ENCODE assay signal across 8 mouse cellular contexts in genomic region chr1:134076789-134077188, GRCm38 (mm10). TPM values are rescaled to one million over a fixed set of nuclear protein-coding genes. Genes with fewer than 3 reads are reported as not detected.
DNase-seq lines count a peak whose midpoint lies in the region; ATAC-seq lines count a peak whose summit lies in the region.

No protein-coding gene starts in this region.

- H3K4me2 ChIP-seq in kidney, embryonic 15.5 days = peak overlapping the region; percentile 81
- H3K4me2 ChIP-seq in embryonic facial prominence, embryonic 11.5 days (ENCODE audit: low read depth, low read length) = peak overlapping the region; percentile 30
- peak overlapping the region; percentile 61 for H3K4me2 ChIP-seq in hindbrain, embryonic 11.5 days (replicated peaks; ENCODE audit: low read depth, low read length)
- H3K4me2 ChIP-seq in midbrain, embryonic 12.5 days (replicated peaks) = peak overlapping the region; percentile 71

- peaks cover 70% of the 10 kb centered on the region for H3K4me1 ChIP-seq in kidney, embryonic 15.5 days
- H3K4me1 ChIP-seq in embryonic facial prominence, embryonic 11.5 days (ENCODE audit: control insufficient read depth, insufficient read depth, low read length) = no peaks in the 10 kb centered on the region; the same call in 1 of the 2 replicates
- peaks cover 8% of the 10 kb centered on the region for H3K4me1 ChIP-seq in hindbrain, embryonic 11.5 days (replicated peaks; ENCODE audit: control insufficient read depth, insufficient read depth, low read length)
- H3K4me1 ChIP-seq in midbrain, embryonic 12.5 days = peaks cover 72% of the 10 kb centered on the region

- no peak for ATAC-seq in kidney, embryonic 15.5 days (replicated peaks; ENCODE audit: low FRiP score)
- no peak for ATAC-seq in embryonic facial prominence, embryonic 11.5 days (replicated peaks; ENCODE audit: insufficient number of reproducible peaks, low FRiP score, low TSS enrichment, low read depth)
- ATAC-seq in hindbrain, embryonic 11.5 days (ENCODE audit: low FRiP score) = no peak
- ATAC-seq in midbrain, embryonic 12.5 days (ENCODE audit: low FRiP score, low read depth) = no peak
- no peak for ATAC-seq in inflammation-experienced regulatory T-cells, adult 6 months

- WGBS in kidney, embryonic 15.5 days = 53% methylated on average over 2 of the region's 2 CpGs
- 53% methylated on average over 2 of the region's 2 CpGs for WGBS in embryonic facial prominence, embryonic 11.5 days
- WGBS in hindbrain, embryonic 11.5 days = 36% methylated on average over 2 of the region's 2 CpGs
- 20% methylated on average over 2 of the region's 2 CpGs for WGBS in midbrain, embryonic 12.5 days

- no peaks in the 10 kb centered on the region for H3K9me3 ChIP-seq in kidney, embryonic 15.5 days (replicated peaks)
- H3K9me3 ChIP-seq in embryonic facial prominence, embryonic 11.5 days (replicated peaks; ENCODE audit: control insufficient read depth, low read length) = no peaks in the 10 kb centered on the region
- no peaks in the 10 kb centered on the region for H3K9me3 ChIP-seq in hindbrain, embryonic 11.5 days (ENCODE audit: control insufficient read depth, low read length)
- no peaks in the 10 kb centered on the region for H3K9me3 ChIP-seq in midbrain, embryonic 12.5 days

- no peaks in the 10 kb centered on the region for H3K27me3 ChIP-seq in kidney, embryonic 15.5 days
- no peaks in the 10 kb centered on the region for H3K27me3 ChIP-seq in embryonic facial prominence, embryonic 11.5 days (ENCODE audit: control insufficient read depth, insufficient read depth, low read length)
- no peaks in the 10 kb centered on the region for H3K27me3 ChIP-seq in hindbrain, embryonic 11.5 days (ENCODE audit: control insufficient read depth, insufficient read depth, low read length)
- no peaks in the 10 kb centered on the region for H3K27me3 ChIP-seq in midbrain, embryonic 12.5 days

- 0 out of 2 replicates have a peak overlapping the region, but pooled peaks have one; percentile 22 for H3K9ac ChIP-seq in kidney, embryonic 15.5 days
- H3K9ac ChIP-seq in embryonic facial prominence, embryonic 11.5 days (replicated peaks; ENCODE audit: low read length) = 0 out of 2 replicates have a peak overlapping the region, but pooled peaks have one; percentile 25
- peak overlapping the region; percentile 91 for H3K9ac ChIP-seq in hindbrain, embryonic 11.5 days (ENCODE audit: low read depth, low read length)
- peak overlapping the region; percentile 90 for H3K9ac ChIP-seq in midbrain, embryonic 12.5 days (replicated peaks)

- no peak for DNase-seq in kidney, postnatal 4 days
- no peak for DNase-seq in embryonic facial prominence, embryonic 11.5 days (ENCODE audit: low spot score)
- DNase-seq in hindbrain, embryonic 11.5 days (ENCODE audit: low spot score) = no peak
- no peak for DNase-seq in left cerebral cortex, adult 9 months (ENCODE audit: low spot score in 2 of 2)
- DNase-seq in layer of hippocampus, adult 11-12 months (ENCODE audit: low spot score) = no peak

- peaks cover 15% of the 10 kb centered on the region for H3K36me3 ChIP-seq in kidney, embryonic 15.5 days
- no peaks in the 10 kb centered on the region; the same call in 1 of the 2 replicates for H3K36me3 ChIP-seq in embryonic facial prominence, embryonic 11.5 days (replicated peaks; ENCODE audit: control insufficient read depth, insufficient read depth, low read depth, low read length)
- H3K36me3 ChIP-seq in hindbrain, embryonic 11.5 days (ENCODE audit: control insufficient read depth, insufficient read depth, low read length) = 0 out of 2 replicates have a peak, but pooled peaks cover 5% of the 10 kb centered on the region
- H3K36me3 ChIP-seq in midbrain, embryonic 12.5 days = peaks cover 25% of the 10 kb centered on the region

- peak overlapping the region; percentile 64; the same call in 1 of the 2 replicates for H3K4me3 ChIP-seq in kidney, embryonic 15.5 days (replicated peaks)
- H3K4me3 ChIP-seq in embryonic facial prominence, embryonic 11.5 days (ENCODE audit: low read depth, low read length) = peak overlapping the region; percentile 70
- peak overlapping the region; percentile 88 for H3K4me3 ChIP-seq in hindbrain, embryonic 11.5 days (ENCODE audit: low read depth, low read length)
- H3K4me3 ChIP-seq in midbrain, embryonic 12.5 days = peak overlapping the region; percentile 83

- no peak overlapping the region for H3K27ac ChIP-seq in kidney, embryonic 15.5 days
- no peak overlapping the region for H3K27ac ChIP-seq in embryonic facial prominence, embryonic 11.5 days (replicated peaks; ENCODE audit: low read depth, low read length)
- H3K27ac ChIP-seq in hindbrain, embryonic 11.5 days (ENCODE audit: low read depth, low read length) = peak overlapping the region; percentile 48; the same call in 1 of the 2 replicates
- H3K27ac ChIP-seq in midbrain, embryonic 12.5 days (replicated peaks) = peak overlapping the region; percentile 88

RNA-seq across cellular contexts. Expression of gene Btg2, which starts 2.1 kb away (rescaled TPM):
- 31.1 and 32.2 TPM in 2 replicates for polyA plus RNA-seq in kidney, embryonic 15.5 days (2015; fragmentation: Nextera tagmentation; extraction: Ambion mirVana)
- 38.1 and 38.9 TPM in 2 replicates for polyA plus RNA-seq in embryonic facial prominence, embryonic 11.5 days (2014; fragmentation: Nextera tagmentation; extraction: Ambion mirVana)
- 107 and 108 TPM in 2 replicates for polyA plus RNA-seq in hindbrain, embryonic 11.5 days (2014; fragmentation: Nextera tagmentation; extraction: Ambion mirVana)
- 162 and 172 TPM in 2 replicates for polyA plus RNA-seq in midbrain, embryonic 12.5 days (2016; fragmentation: Nextera tagmentation; extraction: Ambion mirVana)
- polyA plus RNA-seq in inflammation-experienced regulatory T-cells, adult 6 months (2017; shearing (Covaris generic)) = 100 to 1,000 TPM; 168 to 251 (median 221) TPM

RNA-seq across cellular contexts. Expression of gene Chit1, which starts 34.3 kb away (rescaled TPM):
- polyA plus RNA-seq in kidney, embryonic 15.5 days (2015; fragmentation: Nextera tagmentation; extraction: Ambion mirVana) = 0.30 and 0.31 TPM in 2 replicates
- polyA plus RNA-seq in embryonic facial prominence, embryonic 11.5 days (2014; fragmentation: Nextera tagmentation; extraction: Ambion mirVana) = not detected in 2 replicates
- polyA plus RNA-seq in hindbrain, embryonic 11.5 days (2014; fragmentation: Nextera tagmentation; extraction: Ambion mirVana) = not detected in 2 replicates
- not detected in 2 replicates for polyA plus RNA-seq in midbrain, embryonic 12.5 days (2016; fragmentation: Nextera tagmentation; extraction: Ambion mirVana)
- polyA plus RNA-seq in inflammation-experienced regulatory T-cells, adult 6 months (2017; shearing (Covaris generic)) = not detected

RNA-seq across cellular contexts. Expression of gene Fmod, which starts 39.7 kb away (rescaled TPM):
- 11.6 and 12.4 TPM in 2 replicates for polyA plus RNA-seq in kidney, embryonic 15.5 days (2015; fragmentation: Nextera tagmentation; extraction: Ambion mirVana)
- 2.4 and 3.9 TPM in 2 replicates for polyA plus RNA-seq in embryonic facial prominence, embryonic 11.5 days (2014; fragmentation: Nextera tagmentation; extraction: Ambion mirVana)
- polyA plus RNA-seq in hindbrain, embryonic 11.5 days (2014; fragmentation: Nextera tagmentation; extraction: Ambion mirVana) = 7.0 and 10.1 TPM in 2 replicates
- 10.9 and 15.0 TPM in 2 replicates for polyA plus RNA-seq in midbrain, embryonic 12.5 days (2016; fragmentation: Nextera tagmentation; extraction: Ambion mirVana)
- polyA plus RNA-seq in inflammation-experienced regulatory T-cells, adult 6 months (2017; shearing (Covaris generic)) = not detected

Comparison
In these comparisons a context has a peak if more than half of its experiments do, and no peak if none do; other contexts are left out.
1. H3K27ac ChIP-seq: peak in hindbrain, embryonic 11.5 days (single experiment) and midbrain, embryonic 12.5 days (single experiment); none in kidney, embryonic 15.5 days (single experiment) and embryonic facial prominence, embryonic 11.5 days (single experiment).
2. H3K4me2 ChIP-seq: peak in every context shown above with its lines; median percentile 81 in kidney, embryonic 15.5 days; 71 in midbrain, embryonic 12.5 days; 61 in hindbrain, embryonic 11.5 days; 30 in embryonic facial prominence, embryonic 11.5 days.
3. H3K9ac ChIP-seq: peak in every context shown above with its lines; median percentile 91 in hindbrain, embryonic 11.5 days; 90 in midbrain, embryonic 12.5 days; 25 in embryonic facial prominence, embryonic 11.5 days; 22 in kidney, embryonic 15.5 days.
4. Peak in every context shown above with its lines, with median percentiles within 50 percentile points of each other: H3K4me3 ChIP-seq.